Mouse (Mus musculus): Measurements from ENCODE around the gene Ing1.

- TF ChIP-seq CTCF (IDR thresholded peaks at IDR 0.05; ENCODE audit: control insufficient read depth, insufficient read depth, insufficient replicate concordance, low read depth, low read length): no peak
- no peak for TF ChIP-seq POLR2A (IDR thresholded peaks at IDR 0.05; ENCODE audit: control insufficient read depth, low read depth, low read length)
Measured at GRCm38 (mm10) chr8:11608848-11609247, 53.5 kb downstream of the Ing1 start.
